Mouse (Mus musculus): Measurements from ENCODE around the gene Apbb2.

- TF ChIP-seq POLR2A (IDR thresholded peaks at IDR 0.05; ENCODE audit: insufficient read depth, low read depth, low read length) (no peak), CTCF (IDR thresholded peaks at IDR 0.05) (no peak)
Observed at GRCm38 (mm10) chr5:66355147-66355546, 263.4 kb downstream of the Apbb2 start.
